Mouse (Mus musculus): Measurements from ENCODE around the gene Gns.
A peak's percentile ranks its signal among the peaks of the same experiment; 100 is the strongest.
"Not testable (repeated sequence)": the region's sequence is repeated elsewhere in the genome, so short reads cannot be mapped to it uniquely, and the experiment has no call there.

The Gns gene

GRCm38 (mm10) chr10:121364801-121365564 is at the start of gene Gns:
Gene Gns, plus strand, starts transcription at chr10:121365090.
- peak; percentile 66 for DNase-seq (ENCODE audit: low read depth, low spot score)

GRCm38 (mm10) chr10:121315321-121316283 is 49.3 kb upstream of the Gns start:
- DNase-seq (ENCODE audit: low read depth, low spot score): no peak

DNA sequence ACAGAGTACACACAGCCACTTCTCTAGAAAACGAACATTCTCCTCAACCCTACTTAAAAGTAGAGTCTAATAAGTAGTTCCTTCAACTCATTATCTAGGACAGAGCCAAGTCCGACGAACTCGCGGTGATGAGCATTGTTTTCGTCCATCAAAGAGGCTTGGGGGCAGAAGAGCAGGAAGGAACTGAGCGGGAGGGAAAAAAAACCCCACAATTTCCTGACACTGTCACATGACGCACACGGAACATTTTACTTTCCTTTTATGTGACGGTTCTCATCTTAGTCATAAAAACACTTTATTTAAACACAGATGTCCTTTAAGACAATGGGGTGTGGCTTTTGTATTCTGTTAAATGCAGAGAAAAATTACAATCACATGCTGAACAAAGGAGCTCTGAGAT is 48.5 kb upstream of the Gns start:
- no peak for DNase-seq (ENCODE audit: low read depth, low spot score)

DNA sequence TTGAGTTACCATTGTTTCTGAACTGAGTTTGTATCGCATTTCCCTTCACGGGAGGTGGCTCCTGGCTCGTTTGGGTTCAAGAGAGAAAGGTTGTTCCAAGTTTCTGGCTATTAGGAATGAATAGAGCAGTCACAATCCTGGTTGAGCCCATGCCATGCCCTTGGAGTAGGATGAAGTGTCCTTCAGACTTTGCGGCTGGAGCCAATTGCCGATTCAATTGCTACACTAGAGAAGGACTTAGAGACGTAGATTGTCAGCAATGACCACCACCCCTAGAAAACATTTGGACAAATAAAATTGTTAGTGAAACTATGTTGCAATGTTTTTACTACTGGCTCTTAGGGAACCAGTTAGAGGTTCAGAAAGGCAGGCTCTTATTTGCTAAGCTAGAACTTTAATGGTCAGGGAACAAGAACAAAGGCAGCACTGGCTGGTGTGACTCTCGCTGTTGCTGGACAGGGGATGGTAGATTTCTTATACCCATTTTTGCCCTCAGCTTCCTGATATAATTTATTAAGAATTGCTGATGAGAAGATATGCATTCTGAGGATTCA is 46.4 kb upstream of the Gns start:
- no peak for DNase-seq (ENCODE audit: low read depth, low spot score)

DNA sequence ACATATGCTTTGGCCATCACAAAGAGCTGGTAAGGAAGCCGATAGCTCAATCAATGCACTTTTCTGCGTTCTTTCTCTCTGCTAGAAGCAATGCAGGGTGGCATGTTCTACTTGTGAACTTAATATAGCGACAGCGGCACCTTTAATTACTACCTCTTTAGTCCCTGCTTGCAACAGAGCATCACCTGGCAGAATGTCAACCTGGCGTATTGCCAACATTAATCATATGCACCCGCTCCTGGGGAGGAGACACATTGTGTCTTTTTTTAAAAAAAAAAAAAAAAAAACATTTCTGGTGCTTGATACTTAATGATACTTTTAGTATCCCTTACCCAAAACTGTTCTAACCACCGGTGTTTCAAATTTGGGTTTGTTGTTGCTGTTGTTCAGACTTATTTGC is 41.4 kb upstream of the Gns start:
- DNase-seq (ENCODE audit: low read depth, low spot score): no peak

GRCm38 (mm10) chr10:121326167-121326566 is 38.7 kb upstream of the Gns start:
- no peak for DNase-seq (ENCODE audit: low read depth, low spot score)

GRCm38 (mm10) chr10:121329586-121329985 is 35.3 kb upstream of the Gns start:
- DNase-seq (ENCODE audit: low read depth, low spot score): no peak

DNA sequence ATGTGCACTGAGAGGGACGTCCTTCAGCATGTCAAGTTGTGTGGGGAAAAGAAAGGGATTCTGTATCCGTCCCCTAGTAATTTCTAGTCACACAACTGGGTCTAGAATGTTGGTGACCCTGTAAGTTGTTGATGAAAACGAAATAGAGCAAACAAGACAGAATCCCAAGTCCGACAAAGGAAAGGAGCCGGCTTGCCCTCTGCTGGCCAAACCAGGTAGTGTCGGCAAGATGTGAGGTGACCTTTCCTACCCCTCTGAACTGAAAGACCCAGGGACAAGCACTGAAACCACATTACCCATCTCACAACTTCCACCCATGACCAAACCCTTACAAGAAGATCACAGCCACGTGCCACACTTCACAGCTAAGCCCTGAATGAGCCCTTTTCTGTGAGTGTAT is 34.0 kb upstream of the Gns start:
- DNase-seq (ENCODE audit: low read depth, low spot score): no peak

DNA sequence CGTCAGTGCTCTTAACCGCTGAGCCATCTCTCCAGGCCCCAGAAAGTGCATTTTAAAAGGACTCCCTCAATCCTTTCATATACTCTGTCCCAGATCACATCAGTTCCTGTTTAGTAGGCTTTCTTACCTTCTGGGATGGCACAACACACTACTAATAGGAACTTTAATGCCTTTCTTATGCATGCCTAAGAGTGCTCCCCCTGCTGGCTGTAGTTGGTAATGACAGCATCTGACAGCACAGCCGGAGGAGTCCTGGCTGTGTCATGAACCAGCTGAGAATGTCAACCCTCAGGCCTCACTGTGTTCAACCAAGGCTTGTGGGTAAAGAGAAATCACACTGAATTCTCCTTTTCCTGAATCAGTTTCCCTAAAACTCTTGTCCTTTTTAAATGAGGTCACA is 30.3 kb upstream of the Gns start:
- DNase-seq (ENCODE audit: low read depth, low spot score): no peak

DNA sequence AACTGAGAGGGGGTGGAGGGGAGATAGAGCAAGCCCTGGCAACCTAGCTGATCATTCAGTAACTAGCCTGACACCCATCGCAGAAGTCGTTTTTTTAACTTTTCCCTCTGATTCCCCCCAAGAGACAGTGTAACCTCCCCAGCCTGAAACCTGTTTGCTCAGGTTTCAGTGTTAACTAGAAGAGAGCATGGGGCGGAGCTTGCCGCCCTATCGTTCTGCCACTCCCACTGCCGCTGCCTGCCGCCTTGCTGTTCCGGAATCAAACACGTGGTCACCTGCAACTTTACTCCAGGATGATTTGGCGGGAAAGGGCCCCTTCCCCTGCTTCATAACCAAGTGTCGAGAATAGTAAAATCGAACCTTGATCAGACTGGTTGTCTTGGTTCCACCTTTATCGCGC is 28.4 kb upstream of the Gns start:
- DNase-seq (ENCODE audit: low read depth, low spot score): not testable (repeated sequence)

GRCm38 (mm10) chr10:121340754-121341593 is 23.9 kb upstream of the Gns start:
- no peak for DNase-seq (ENCODE audit: low read depth, low spot score)

DNA sequence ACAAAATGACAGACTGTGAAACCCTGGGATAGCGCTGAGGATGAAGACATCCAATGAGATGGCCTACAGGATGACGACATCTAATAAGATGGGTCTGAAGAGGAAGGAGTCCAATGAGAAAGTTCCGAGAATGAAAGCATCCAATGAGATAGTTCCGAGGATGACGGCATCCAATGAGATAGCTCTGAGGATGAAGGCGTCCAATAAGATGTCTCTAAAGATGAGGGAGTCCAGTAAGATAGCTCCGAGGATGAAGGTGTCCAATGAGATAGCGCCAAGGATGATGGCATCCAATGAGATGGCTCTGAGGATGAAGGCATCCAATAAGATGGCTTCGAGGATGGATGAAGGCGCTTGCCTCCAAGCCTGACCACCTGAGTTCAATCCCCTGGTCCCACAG is 22.6 kb upstream of the Gns start:
- DNase-seq (ENCODE audit: low read depth, low spot score): no peak

GRCm38 (mm10) chr10:121343867-121344266 is 21.0 kb upstream of the Gns start:
- no peak for DNase-seq (ENCODE audit: low read depth, low spot score)

- no peak for DNase-seq (ENCODE audit: low read depth, low spot score)
These were observed 15.6 kb upstream of the Gns start for GRCm38 (mm10) chr10:121349244-121349643.

DNA sequence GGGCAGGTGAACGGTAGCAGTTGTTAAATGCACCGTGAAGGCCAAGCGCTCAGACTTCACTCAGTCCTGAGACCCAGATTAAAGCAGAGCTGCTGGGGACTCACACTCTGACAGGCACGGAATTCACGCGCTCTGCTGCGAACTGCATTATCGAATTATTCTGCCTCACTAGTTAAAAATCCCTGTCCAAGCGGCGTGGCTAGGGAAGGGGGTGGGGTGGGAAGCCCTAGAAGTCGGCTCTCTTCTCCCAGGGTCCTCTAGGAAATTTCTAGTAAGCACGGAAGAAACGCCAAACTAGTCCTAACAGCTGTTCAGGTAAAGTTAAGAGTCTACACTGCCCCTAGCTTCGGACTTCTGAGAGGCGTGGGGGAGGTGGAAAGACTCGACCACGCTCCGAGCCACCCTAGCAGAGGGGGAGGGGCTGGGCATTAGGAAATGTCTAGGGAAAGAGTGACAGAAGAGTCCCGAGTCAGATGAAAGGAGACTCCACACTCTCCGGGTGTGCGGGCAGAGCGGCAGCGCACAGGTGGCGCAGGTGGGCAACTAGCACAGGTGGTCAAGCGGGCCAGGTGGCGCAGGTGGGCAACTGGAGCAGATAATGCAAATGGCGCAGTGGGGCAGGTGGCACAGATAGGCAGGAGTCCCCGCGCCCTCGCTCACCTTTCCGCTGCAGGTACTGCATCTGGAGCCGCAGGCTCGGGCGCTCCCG is 14.4 kb upstream of the Gns start:
- no peak for DNase-seq (ENCODE audit: low read depth, low spot score)

- no peak for DNase-seq (ENCODE audit: low read depth, low spot score)
These were observed 13.8 kb upstream of the Gns start, which contains the start of gene Tbc1d30 for GRCm38 (mm10) chr10:121351066-121351581. Gene Tbc1d30, minus strand, starts transcription at chr10:121351278.

GRCm38 (mm10) chr10:121351692-121352290 is 13.1 kb upstream of the Gns start:
- no peak for DNase-seq (ENCODE audit: low read depth, low spot score)

DNA sequence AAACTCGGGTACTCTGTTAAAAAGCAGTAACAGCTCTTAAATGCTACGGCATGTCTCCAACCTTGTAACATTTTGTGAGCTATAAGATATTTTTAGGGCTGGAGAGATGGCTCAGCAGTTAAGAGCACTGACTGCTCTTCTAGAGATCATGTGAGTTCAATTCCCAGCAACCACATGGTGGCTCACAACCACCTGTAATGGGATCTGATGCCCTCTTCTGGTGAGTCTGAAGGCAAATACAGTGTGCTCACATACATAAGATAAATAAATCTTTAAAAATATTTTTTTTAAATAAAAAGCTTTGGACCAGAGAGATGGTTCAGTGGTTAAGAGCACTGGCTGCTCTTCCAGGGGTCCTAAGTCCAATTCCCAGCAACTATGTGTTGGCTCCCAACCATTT is 4.5 kb upstream of the Gns start:
- no peak for DNase-seq (ENCODE audit: low read depth, low spot score)

GRCm38 (mm10) chr10:121363201-121363600 is 1.7 kb upstream of the Gns start:
- DNase-seq (ENCODE audit: low read depth, low spot score): no peak

GRCm38 (mm10) chr10:121364306-121364705 is 584 bp upstream of the Gns start:
- DNase-seq (ENCODE audit: low read depth, low spot score): no peak

Data from c-Kit-negative CD71-positive TER-119-positive erythroid progenitor cells, embryonic 14.5 days (primary cell).